Mouse (Mus musculus): Measurements from ENCODE around the gene Procr.

Procr gene

GRCm38 (mm10) chr2:155804053-155804452 is 53.1 kb downstream of the Procr start:
- DNase-seq (ENCODE audit: low spot score), result no peak

All from retina, embryonic 14.5 days (tissue).